Comparison of ENCODE assay signal across 10 mouse cellular contexts in genomic region chr11:102096446-102096845, GRCm38 (mm10). TPM values are rescaled to one million over a fixed set of nuclear protein-coding genes. Genes with fewer than 3 reads are reported as not detected.
DNase-seq lines count a peak whose midpoint lies in the region; ATAC-seq lines count a peak whose summit lies in the region.
"Had no signal": no experiment of that assay in that cellular context is flagged by ENCODE, and none has a peak within 500 bp of the region (broad histone marks: within the 10 kb centered on the region; RNA-seq: fewer than 3 reads in every experiment).

No protein-coding gene starts in this region.

- no peak for ATAC-seq in heart, embryonic 16.5 days (replicated peaks; ENCODE audit: extremely low read depth, insufficient read depth, low FRiP score)
- ATAC-seq in embryonic facial prominence, embryonic 14.5 days (ENCODE audit: low read depth): no peak
- no peak for ATAC-seq in intestine, embryonic 14.5 days (replicated peaks; ENCODE audit: low FRiP score, low TSS enrichment, low read depth)
- ATAC-seq in midbrain, embryonic 14.5 days (ENCODE audit: low FRiP score, low TSS enrichment): no peak

- H3K4me1 ChIP-seq in heart, embryonic 16.5 days (ENCODE audit: control insufficient read depth, insufficient read depth, low read length): peaks cover 5% of the 10 kb centered on the region
- no peaks in the 10 kb centered on the region for H3K4me1 ChIP-seq in embryonic facial prominence, embryonic 14.5 days (ENCODE audit: control insufficient read depth, insufficient read depth, low read length)
- H3K4me1 ChIP-seq in intestine, embryonic 14.5 days (replicated peaks; ENCODE audit: control insufficient read depth, insufficient read depth, low read length): peaks cover 12% of the 10 kb centered on the region; the same call in 1 of the 2 replicates
- H3K4me1 ChIP-seq in midbrain, embryonic 14.5 days (ENCODE audit: control insufficient read depth, insufficient read depth, low read length): 0 out of 2 replicates have a peak, but pooled peaks cover 4% of the 10 kb centered on the region

- H3K27me3 ChIP-seq in heart, embryonic 16.5 days (ENCODE audit: control insufficient read depth, insufficient read depth, low read length): peaks cover 12% of the 10 kb centered on the region
- H3K27me3 ChIP-seq in embryonic facial prominence, embryonic 14.5 days (replicated peaks; ENCODE audit: control insufficient read depth, insufficient read depth, low read length): peaks cover under 1% of the 10 kb centered on the region; the same call in 1 of the 2 replicates
- H3K27me3 ChIP-seq in intestine, embryonic 14.5 days (replicated peaks; ENCODE audit: control insufficient read depth, insufficient read depth, low read length): no peaks in the 10 kb centered on the region
- H3K27me3 ChIP-seq in midbrain, embryonic 14.5 days (ENCODE audit: control insufficient read depth, insufficient read depth, low read length): no peaks in the 10 kb centered on the region

- no peaks in the 10 kb centered on the region for H3K36me3 ChIP-seq in heart, embryonic 16.5 days (ENCODE audit: control insufficient read depth, insufficient read depth)
- H3K36me3 ChIP-seq in embryonic facial prominence, embryonic 14.5 days (ENCODE audit: control insufficient read depth, insufficient read depth, low read length): no peaks in the 10 kb centered on the region
- H3K36me3 ChIP-seq in intestine, embryonic 14.5 days (ENCODE audit: control insufficient read depth, insufficient read depth, low read length): no peaks in the 10 kb centered on the region
- no peaks in the 10 kb centered on the region for H3K36me3 ChIP-seq in midbrain, embryonic 14.5 days (ENCODE audit: control insufficient read depth, insufficient read depth, low read length)

- no peak overlapping the region for H3K27ac ChIP-seq in heart, embryonic 16.5 days (ENCODE audit: low read length)
- no peak overlapping the region for H3K27ac ChIP-seq in embryonic facial prominence, embryonic 14.5 days (replicated peaks; ENCODE audit: low read depth, low read length)
- H3K27ac ChIP-seq in intestine, embryonic 14.5 days (ENCODE audit: low read depth): no peak overlapping the region
- H3K27ac ChIP-seq in midbrain, embryonic 14.5 days (replicated peaks; ENCODE audit: low read depth, low read length): no peak overlapping the region
- H3K27ac ChIP-seq: macrophage had no signal

- intact Hi-C loops in heart, postnatal 14 days (cut with DNase I): no loop called here

- peak overlapping the region; percentile 64 for H3K4me2 ChIP-seq in heart, embryonic 16.5 days (ENCODE audit: low read depth, low read length)
- H3K4me2 ChIP-seq in embryonic facial prominence, embryonic 14.5 days (ENCODE audit: low read depth, low read length): peak overlapping the region; percentile 54
- H3K4me2 ChIP-seq in intestine, embryonic 14.5 days (ENCODE audit: low read length): peak overlapping the region; percentile 49
- H3K4me2 ChIP-seq in midbrain, embryonic 14.5 days (ENCODE audit: low read length): peak overlapping the region; percentile 51

- no peak overlapping the region for H3K9ac ChIP-seq in heart, embryonic 16.5 days (ENCODE audit: low read length)
- H3K9ac ChIP-seq in embryonic facial prominence, embryonic 14.5 days (ENCODE audit: low read depth, low read length): peak overlapping the region; percentile 35; the same call in 1 of the 2 replicates
- H3K9ac ChIP-seq in intestine, embryonic 14.5 days (ENCODE audit: low read length): no peak overlapping the region
- H3K9ac ChIP-seq in midbrain, embryonic 14.5 days (replicated peaks; ENCODE audit: low read length): no peak overlapping the region; the same call in 1 of the 2 replicates

- peak overlapping the region; percentile 34; the same call in 1 of the 2 replicates for H3K4me3 ChIP-seq in heart, embryonic 16.5 days (ENCODE audit: low read length)
- no peak overlapping the region for H3K4me3 ChIP-seq in embryonic facial prominence, embryonic 14.5 days (ENCODE audit: low read depth, low read length)
- H3K4me3 ChIP-seq in intestine, embryonic 14.5 days (ENCODE audit: low read depth, low read length): 0 out of 2 replicates have a peak overlapping the region, but pooled peaks have one; percentile 10
- 0 out of 2 replicates have a peak overlapping the region, but pooled peaks have one; percentile 7 for H3K4me3 ChIP-seq in midbrain, embryonic 14.5 days (replicated peaks; ENCODE audit: low read depth, low read length)

- DNase-seq in heart, postnatal 14 days: no peak
- DNase-seq in embryonic facial prominence, embryonic 14.5 days (ENCODE audit: low spot score): no peak
- no peak for DNase-seq in intestine, embryonic 14.5 days (ENCODE audit: low spot score)
- no peak for DNase-seq in midbrain, embryonic 14.5 days
- DNase-seq in cerebellum, postnatal 14 days: no peak
- no peak for DNase-seq in thymus, postnatal 25 days
- no peak for DNase-seq in adrenal gland, adult (ENCODE audit: inconsistent age in 2 of 2, low spot score in 1 of 2)
- DNase-seq: spleen, adult 18-20 months had no signal

- no peaks in the 10 kb centered on the region for H3K9me3 ChIP-seq in heart, embryonic 16.5 days (replicated peaks; ENCODE audit: control insufficient read depth, low read length)
- H3K9me3 ChIP-seq in embryonic facial prominence, embryonic 14.5 days (ENCODE audit: control insufficient read depth, low read length): no peaks in the 10 kb centered on the region
- no peaks in the 10 kb centered on the region for H3K9me3 ChIP-seq in intestine, embryonic 14.5 days (ENCODE audit: control insufficient read depth, low read length)
- no peaks in the 10 kb centered on the region for H3K9me3 ChIP-seq in midbrain, embryonic 14.5 days (ENCODE audit: control insufficient read depth, low read length)

- WGBS in heart, embryonic 16.5 days: 52% methylated on average over 5 of the region's 5 CpGs
- 67% methylated on average over 5 of the region's 5 CpGs for WGBS in embryonic facial prominence, embryonic 14.5 days
- WGBS in intestine, embryonic 14.5 days: 67% methylated on average over 5 of the region's 5 CpGs
- WGBS in midbrain, embryonic 14.5 days: 75% methylated on average over 5 of the region's 5 CpGs

RNA-seq across cellular contexts. Expression of gene Ppy, which starts 4.7 kb away (rescaled TPM):
- polyA plus RNA-seq in heart, embryonic 16.5 days (2015; fragmentation: Nextera tagmentation; extraction: Ambion mirVana): not detected in 2 replicates
- total RNA-seq in heart, postnatal 14 days (2021): not detected
- polyA plus RNA-seq in embryonic facial prominence, embryonic 14.5 days (2014; fragmentation: Nextera tagmentation; extraction: Ambion mirVana): not detected in 2 replicates
- 2.0 TPM in 1 of 2 replicates, not detected in the other for polyA plus RNA-seq in intestine, embryonic 14.5 days (2014; fragmentation: Nextera tagmentation; extraction: Ambion mirVana)
- not detected in 2 replicates for polyA plus RNA-seq in midbrain, embryonic 14.5 days (2014; fragmentation: Nextera tagmentation; extraction: Ambion mirVana)
- polyA plus RNA-seq: macrophage had no signal

RNA-seq across cellular contexts. Expression of gene Mpp2, which starts 8.1 kb away (rescaled TPM):
- 6.6 and 9.1 TPM in 2 replicates for polyA plus RNA-seq in heart, embryonic 16.5 days (2015; fragmentation: Nextera tagmentation; extraction: Ambion mirVana)
- 1 to 10 TPM; 2.7 to 3.8 TPM for total RNA-seq in heart, postnatal 14 days (2021)
- polyA plus RNA-seq in embryonic facial prominence, embryonic 14.5 days (2014; fragmentation: Nextera tagmentation; extraction: Ambion mirVana): 7.6 and 8.4 TPM in 2 replicates
- polyA plus RNA-seq in intestine, embryonic 14.5 days (2014; fragmentation: Nextera tagmentation; extraction: Ambion mirVana): 7.0 TPM in 2 replicates
- polyA plus RNA-seq in midbrain, embryonic 14.5 days (2014; fragmentation: Nextera tagmentation; extraction: Ambion mirVana): 22.5 and 23.9 TPM in 2 replicates
- polyA plus RNA-seq: macrophage had no signal

RNA-seq across cellular contexts. Expression of gene Pyy, which starts 11.2 kb away (rescaled TPM):
- polyA plus RNA-seq in heart, embryonic 16.5 days (2015; fragmentation: Nextera tagmentation; extraction: Ambion mirVana): not detected in 2 replicates
- total RNA-seq in heart, postnatal 14 days (2021): not detected
- polyA plus RNA-seq in embryonic facial prominence, embryonic 14.5 days (2014; fragmentation: Nextera tagmentation; extraction: Ambion mirVana): 0.58 and 0.90 TPM in 2 replicates
- 41.5 TPM in 1 of 2 replicates, not detected in the other for polyA plus RNA-seq in intestine, embryonic 14.5 days (2014; fragmentation: Nextera tagmentation; extraction: Ambion mirVana)
- polyA plus RNA-seq in midbrain, embryonic 14.5 days (2014; fragmentation: Nextera tagmentation; extraction: Ambion mirVana): not detected in 2 replicates
- polyA plus RNA-seq: macrophage had no signal

RNA-seq across cellular contexts. Expression of gene Nags, which starts 48.9 kb away (rescaled TPM):
- 0.14 and 0.29 TPM in 2 replicates for polyA plus RNA-seq in heart, embryonic 16.5 days (2015; fragmentation: Nextera tagmentation; extraction: Ambion mirVana)
- total RNA-seq in heart, postnatal 14 days (2021): not detected
- 0.28 and 0.49 TPM in 2 replicates for polyA plus RNA-seq in embryonic facial prominence, embryonic 14.5 days (2014; fragmentation: Nextera tagmentation; extraction: Ambion mirVana)
- 1.7 and 3.4 TPM in 2 replicates for polyA plus RNA-seq in intestine, embryonic 14.5 days (2014; fragmentation: Nextera tagmentation; extraction: Ambion mirVana)
- 0.08 TPM in 1 of 2 replicates, not detected in the other for polyA plus RNA-seq in midbrain, embryonic 14.5 days (2014; fragmentation: Nextera tagmentation; extraction: Ambion mirVana)
- polyA plus RNA-seq: macrophage had no signal

RNA-seq across cellular contexts. Expression of gene Cd300lg, which starts 55.1 kb away (rescaled TPM):
- polyA plus RNA-seq in heart, embryonic 16.5 days (2015; fragmentation: Nextera tagmentation; extraction: Ambion mirVana): 11.6 TPM in 2 replicates
- 10 to 100 TPM; 61.8 to 69.1 TPM for total RNA-seq in heart, postnatal 14 days (2021)
- 0.70 and 0.85 TPM in 2 replicates for polyA plus RNA-seq in embryonic facial prominence, embryonic 14.5 days (2014; fragmentation: Nextera tagmentation; extraction: Ambion mirVana)
- 0.31 and 0.51 TPM in 2 replicates for polyA plus RNA-seq in intestine, embryonic 14.5 days (2014; fragmentation: Nextera tagmentation; extraction: Ambion mirVana)
- polyA plus RNA-seq in midbrain, embryonic 14.5 days (2014; fragmentation: Nextera tagmentation; extraction: Ambion mirVana): 0.15 and 0.17 TPM in 2 replicates
